Comparison of ENCODE assay signal across 33 mouse cellular contexts in genomic region chr1:64805217-64805616, GRCm38 (mm10).
DNase-seq lines count a peak whose midpoint lies in the region; ATAC-seq and TF ChIP-seq lines count a peak whose summit lies in the region.
"Had no signal": no experiment of that assay in that cellular context is flagged by ENCODE, and none has a peak within 500 bp of the region (broad histone marks: within the 10 kb centered on the region; RNA-seq: fewer than 3 reads in every experiment).

No protein-coding gene starts in this region.

- peaks cover 7 to 61% of the 10 kb centered on the region in 2 experiments for H3K36me3 ChIP-seq in CH12.LX (replicated peaks in 1 of 2; ENCODE audit: control insufficient read depth in 1 of 2, insufficient read depth in 1 of 2, low read length in 1 of 2)
- no peaks in the 10 kb centered on the region for H3K36me3 ChIP-seq in myocyte (ENCODE audit: control insufficient read depth, insufficient read depth)
- H3K36me3 ChIP-seq in intestine, embryonic 15.5 days = no peaks in the 10 kb centered on the region
- H3K36me3 ChIP-seq: embryonic facial prominence, embryonic 15.5 days; forebrain, embryonic 10.5 days; heart, embryonic 12.5 days; heart, embryonic 15.5 days had no signal

- H3K4me2 ChIP-seq in CH12.LX (ENCODE audit: insufficient read depth, low read depth, poor library complexity, severe bottlenecking) = no peak overlapping the region
- H3K4me2 ChIP-seq in myocyte (ENCODE audit: low read depth) = peak overlapping the region; percentile 10
- H3K4me2 ChIP-seq in intestine, embryonic 15.5 days (replicated peaks) = no peak overlapping the region
- H3K4me2 ChIP-seq: embryonic facial prominence, embryonic 15.5 days; forebrain, embryonic 13.5 days; heart, embryonic 12.5 days; heart, embryonic 15.5 days; hindbrain, embryonic 14.5 days had no signal

- dilution Hi-C loops in CH12.LX (cut with MboI; ENCODE audit: extremely low pct_ligation_motif_present, extremely low pct_unique_long_range_greater_than_20kb, low sequenced_read_pairs) = no loop called here

- no peak for TF ChIP-seq POLR2A in CH12.LX (IDR thresholded peaks at IDR 0.05; ENCODE audit: low read depth, low read length)
- TF ChIP-seq POLR2A in myocyte (IDR thresholded peaks at IDR 0.05; ENCODE audit: insufficient read length, low read depth) = no peak

- no peaks in the 10 kb centered on the region for H3K9me3 ChIP-seq in CH12.LX (replicated peaks; ENCODE audit: low read length)
- no peaks in the 10 kb centered on the region for H3K9me3 ChIP-seq in intestine, embryonic 15.5 days
- H3K9me3 ChIP-seq: embryonic facial prominence, embryonic 15.5 days; forebrain, embryonic 10.5 days; forebrain, embryonic 13.5 days; heart, embryonic 12.5 days; heart, embryonic 15.5 days had no signal

- H3K79me2 ChIP-seq in CH12.LX (replicated peaks; ENCODE audit: control insufficient read depth, extremely low read depth, insufficient read depth, poor library complexity, severe bottlenecking) (no peaks in the 10 kb centered on the region), myocyte (ENCODE audit: control insufficient read depth, insufficient read depth) (no peaks in the 10 kb centered on the region)

- no peak for TF ChIP-seq RAD21 in CH12.LX (IDR thresholded peaks at IDR 0.05; ENCODE audit: low read depth, low read length)

- in situ Hi-C loops in CH12.LX (cut with MboI; ENCODE audit: low pct_ligation_motif_present, low pct_unique_long_range_greater_than_20kb, low sequenced_read_pairs) = no loop called here

- DNase-seq in heart, adult 11 months = peak; percentile 93
- DNase-seq in heart, postnatal 36 days = no peak
- DNase-seq in CH12.LX (ENCODE audit: extremely low read depth) = peak; percentile 26
- no peak for DNase-seq in lung, postnatal 4 days
- DNase-seq: adrenal gland, adult 8-10 months; adrenal gland, postnatal 25 days; B cell, adult 2 months; cerebellum, adult 11-12 months; cerebellum, adult 8-10 months; cerebellum, postnatal 10 days; cerebellum, postnatal 36 days; embryo, embryonic 11 days; gastrocnemius, postnatal 10 days; gastrocnemius, postnatal 36 days; heart, adult 18-20 months; heart, postnatal 10 days; heart, postnatal 4 days had no signal

- no peak overlapping the region for H3K9ac ChIP-seq in CH12.LX (ENCODE audit: insufficient read depth, low read depth)
- no peak overlapping the region for H3K9ac ChIP-seq in intestine, embryonic 15.5 days
- H3K9ac ChIP-seq: embryonic facial prominence, embryonic 15.5 days; forebrain, embryonic 13.5 days; heart, embryonic 12.5 days; heart, embryonic 15.5 days; hindbrain, embryonic 14.5 days had no signal

- ATAC-seq in erythroblast, adult 5-6 weeks (replicated peaks; ENCODE audit: low FRiP score, poor library complexity, severe bottlenecking) = no peak
- ATAC-seq in intestine, embryonic 15.5 days = no peak
- ATAC-seq: CD4-positive, CD25-positive, alpha-beta regulatory T cell, adult 4 months; forebrain, embryonic 13.5 days; forebrain, embryonic 16.5 days; hindbrain, postnatal 0 days; inflammation-experienced regulatory T-cells, adult 6 months; intestine, postnatal 0 days; Patski had no signal

- intact Hi-C loops in heart, postnatal 36 days (cut with DNase I) = no loop called here

- no peak overlapping the region for H3K4me3 ChIP-seq in CH12.LX (replicated peaks in 1 of 3; ENCODE audit: low read depth in 2 of 3, low read length in 2 of 3, poor library complexity in 1 of 3)
- H3K4me3 ChIP-seq in myocyte = no peak overlapping the region
- H3K4me3 ChIP-seq in intestine, embryonic 15.5 days (replicated peaks) = no peak overlapping the region
- H3K4me3 ChIP-seq: embryonic facial prominence, embryonic 15.5 days; erythroblast, embryonic 14.5 days; forebrain, embryonic 10.5 days; forebrain, embryonic 13.5 days; heart, embryonic 12.5 days; heart, embryonic 15.5 days had no signal

- no peak for TF ChIP-seq CTCF in CH12.LX (conservative IDR thresholded peaks at IDR 0.05 in 1 of 2, IDR thresholded peaks at IDR 0.05 in 1 of 2; ENCODE audit: low read depth in 2 of 2, low read length in 2 of 2)

- 65% methylated on average over 2 of the region's 2 CpGs for WGBS in intestine, embryonic 15.5 days

- H3K27ac ChIP-seq in CH12.LX (ENCODE audit: insufficient read depth, low read depth) = no peak overlapping the region
- no peak overlapping the region for H3K27ac ChIP-seq in intestine, embryonic 15.5 days
- H3K27ac ChIP-seq: embryonic facial prominence, embryonic 15.5 days; forebrain, embryonic 10.5 days; forebrain, embryonic 13.5 days; heart, embryonic 15.5 days; hindbrain, embryonic 14.5 days; hindbrain, postnatal 0 days had no signal

- no peak overlapping the region for H3ac ChIP-seq in myocyte (ENCODE audit: control insufficient read depth, insufficient read length)

- H3K4me1 ChIP-seq in CH12.LX (ENCODE audit: control insufficient read depth in 1 of 2, insufficient read depth in 2 of 2) = peaks cover 0 to 17% of the 10 kb centered on the region in 2 experiments; a peak in 2 of 4 replicates
- H3K4me1 ChIP-seq in intestine, embryonic 15.5 days (replicated peaks) = no peaks in the 10 kb centered on the region
- H3K4me1 ChIP-seq: embryonic facial prominence, embryonic 15.5 days had no signal

- no peaks in the 10 kb centered on the region for H3K27me3 ChIP-seq in CH12.LX (replicated peaks)
- no peaks in the 10 kb centered on the region for H3K27me3 ChIP-seq in myocyte (ENCODE audit: control insufficient read depth, insufficient read depth, insufficient read length)
- no peaks in the 10 kb centered on the region for H3K27me3 ChIP-seq in intestine, embryonic 15.5 days (replicated peaks)
- H3K27me3 ChIP-seq: embryonic facial prominence, embryonic 15.5 days; heart, embryonic 12.5 days; heart, embryonic 15.5 days; Patski had no signal

- TF ChIP-seq EP300 in CH12.LX (IDR thresholded peaks at IDR 0.05; ENCODE audit: low read length) = no peak

TF ChIP-seq in CH12.LX, 34 proteins besides CTCF, POLR2A, EP300 and RAD21:
- TF ChIP-seq SIN3A (IDR thresholded peaks at IDR 0.05; ENCODE audit: low read length) = no peak
- no peak for TF ChIP-seq ZNF384 (IDR thresholded peaks at IDR 0.05; ENCODE audit: low read depth, low read length)
- no peak for TF ChIP-seq MYC (IDR thresholded peaks at IDR 0.05; ENCODE audit: low read depth, low read length)
- TF ChIP-seq SMC3 (IDR thresholded peaks at IDR 0.05; ENCODE audit: low read depth, low read length) = no peak
- TF ChIP-seq MXI1 (IDR thresholded peaks at IDR 0.05; ENCODE audit: low read depth, low read length) = no peak
- no peak for TF ChIP-seq CHD1 (IDR thresholded peaks at IDR 0.05; ENCODE audit: low read depth, low read length)
- TF ChIP-seq NELFE (IDR thresholded peaks at IDR 0.05; ENCODE audit: low read depth, low read length) = no peak
- TF ChIP-seq JUND (conservative IDR thresholded peaks at IDR 0.05; ENCODE audit: low read depth, low read length) = no peak
- no peak for TF ChIP-seq MEF2A (IDR thresholded peaks at IDR 0.05; ENCODE audit: borderline replicate concordance, low read depth, low read length)
- no peak for TF ChIP-seq ELF1 (IDR thresholded peaks at IDR 0.05; ENCODE audit: low read depth, low read length)
- no peak for TF ChIP-seq TCF12 (IDR thresholded peaks at IDR 0.05; ENCODE audit: low read depth, low read length)
- TF ChIP-seq IRF4 (IDR thresholded peaks at IDR 0.05; ENCODE audit: low read depth, low read length) = no peak
- TF ChIP-seq ZMIZ1 (IDR thresholded peaks at IDR 0.05; ENCODE audit: low read depth, low read length) = no peak
- TF ChIP-seq UBTF (IDR thresholded peaks at IDR 0.05; ENCODE audit: low read depth, low read length) = no peak
- TF ChIP-seq MAZ (IDR thresholded peaks at IDR 0.05; ENCODE audit: low read depth, low read length) = no peak
- no peak for TF ChIP-seq RCOR1 (conservative IDR thresholded peaks at IDR 0.05; ENCODE audit: low read depth, low read length)
- TF ChIP-seq ZC3H11A (IDR thresholded peaks at IDR 0.05; ENCODE audit: low read depth, low read length) = no peak

TF ChIP-seq in myocyte, 11 proteins besides CTCF, POLR2A, EP300 and RAD21:
- TF ChIP-seq MYOD1 (IDR thresholded peaks at IDR 0.05; ENCODE audit: control insufficient read depth in 1 of 3, insufficient read length in 2 of 3, low read depth in 2 of 3) (peak in 2 of 3 experiments; percentile 22 to 34), MYOG (IDR thresholded peaks at IDR 0.05; ENCODE audit: control insufficient read depth in 1 of 3, insufficient read depth in 1 of 3, insufficient read length in 2 of 3, low read depth in 2 of 3) (peak in 1 of 3 experiments; percentile 30), REST (IDR thresholded peaks at IDR 0.05; ENCODE audit: insufficient read depth, insufficient read length) (no peak)

Comparison
In these comparisons a context has a peak if more than half of its experiments do, and no peak if none do; other contexts are left out.
1. DNase-seq: peak in heart, adult 11 months (single experiment) and CH12.LX (single experiment); none in heart, postnatal 36 days (0 of 2) and lung, postnatal 4 days (0 of 2).